ENCODE assay signal across 9 mouse cellular contexts in genomic region chr11:101083083-101083697, GRCm38 (mm10). TPM values are rescaled to one million over a fixed set of nuclear protein-coding genes. Genes with fewer than 3 reads are reported as not detected.
DNase-seq lines count a peak whose midpoint lies in the region; ATAC-seq and TF ChIP-seq lines count a peak whose summit lies in the region.
"Had no signal": no experiment of that assay in that cellular context is flagged by ENCODE, and none has a peak within 500 bp of the region (broad histone marks: within the 10 kb centered on the region; RNA-seq: fewer than 3 reads in every experiment).

No protein-coding gene starts in this region.

- no peak for ATAC-seq in heart, embryonic 16.5 days (replicated peaks; ENCODE audit: extremely low read depth, insufficient read depth, low FRiP score)
- ATAC-seq in limb, embryonic 11.5 days (ENCODE audit: insufficient number of reproducible peaks, low FRiP score, low TSS enrichment, low read depth), result 0 out of 2 replicates have a peak, but pooled peaks have one; percentile 11
- ATAC-seq in neural tube, embryonic 14.5 days (ENCODE audit: low read depth), result no peak

- peak; percentile 39 to 64 for DNase-seq in cerebellum, postnatal 14 days
- DNase-seq in cerebellum, postnatal 4 days (ENCODE audit: low spot score in 2 of 2), result no peak
- DNase-seq in ES-E14 (ENCODE audit: low read depth, low spot score), result no peak
- no peak for DNase-seq in limb, embryonic 11.5 days (ENCODE audit: low spot score)
- no peak for DNase-seq in embryo, embryonic 10 days (ENCODE audit: low spot score)
- DNase-seq in right cerebral cortex, postnatal 4 days, result no peak

- peaks cover 10% of the 10 kb centered on the region; the same call in 1 of the 2 replicates for H3K36me3 ChIP-seq in ES-E14 (ENCODE audit: control insufficient read depth, insufficient read depth, low read length, poor library complexity, severe bottlenecking)
- H3K36me3 ChIP-seq in heart, embryonic 16.5 days (ENCODE audit: control insufficient read depth, insufficient read depth), result peaks cover 2% of the 10 kb centered on the region; the same call in 1 of the 2 replicates
- H3K36me3 ChIP-seq in limb, embryonic 11.5 days (ENCODE audit: control insufficient read depth, insufficient read depth, low read length), result no peaks in the 10 kb centered on the region
- H3K36me3 ChIP-seq in neural tube, embryonic 14.5 days (ENCODE audit: control insufficient read depth, insufficient read depth, low read length), result 0 out of 2 replicates have a peak, but pooled peaks cover 4% of the 10 kb centered on the region

- peak overlapping the region; percentile 83 to 89 for H3K4me3 ChIP-seq in ES-E14 (ENCODE audit: insufficient read depth in 1 of 2, low read depth in 1 of 2, low read length in 2 of 2, poor library complexity in 1 of 2, severe bottlenecking in 1 of 2)
- H3K4me3 ChIP-seq in heart, embryonic 16.5 days (ENCODE audit: low read length), result peak overlapping the region; percentile 83
- peak overlapping the region; percentile 82 for H3K4me3 ChIP-seq in limb, embryonic 11.5 days (ENCODE audit: low read depth, low read length)
- peak overlapping the region; percentile 78 for H3K4me3 ChIP-seq in neural tube, embryonic 14.5 days (ENCODE audit: low read depth, low read length)

- H3K9ac ChIP-seq in ES-E14 (ENCODE audit: insufficient read depth, low read depth, low read length, poor library complexity, severe bottlenecking), result peak overlapping the region; percentile 96
- peak overlapping the region; percentile 90 for H3K9ac ChIP-seq in heart, embryonic 16.5 days (ENCODE audit: low read length)
- peak overlapping the region; percentile 90 for H3K9ac ChIP-seq in limb, embryonic 11.5 days (ENCODE audit: low read length)
- peak overlapping the region; percentile 85 for H3K9ac ChIP-seq in neural tube, embryonic 14.5 days (replicated peaks; ENCODE audit: low read depth, low read length)

- 30% methylated on average over 19 of the region's 19 CpGs for WGBS in heart, embryonic 16.5 days
- 40% methylated on average over 19 of the region's 19 CpGs for WGBS in limb, embryonic 11.5 days
- 32% methylated on average over 19 of the region's 19 CpGs for WGBS in neural tube, embryonic 14.5 days

- peaks cover 26% of the 10 kb centered on the region for H3K27me3 ChIP-seq in heart, embryonic 16.5 days (ENCODE audit: control insufficient read depth, insufficient read depth, low read length)
- peaks cover 35% of the 10 kb centered on the region for H3K27me3 ChIP-seq in limb, embryonic 11.5 days (ENCODE audit: control insufficient read depth, insufficient read depth, low read length)
- H3K27me3 ChIP-seq in neural tube, embryonic 14.5 days (ENCODE audit: control insufficient read depth, insufficient read depth, low read length), result peaks cover 18% of the 10 kb centered on the region

- H3K4me1 ChIP-seq in ES-E14 (ENCODE audit: control insufficient read depth in 2 of 2, insufficient read depth in 2 of 2, low read length in 2 of 2, poor library complexity in 1 of 2), result peaks cover 3 to 9% of the 10 kb centered on the region in 2 experiments; a peak in 2 of 4 replicates
- H3K4me1 ChIP-seq in heart, embryonic 16.5 days (ENCODE audit: control insufficient read depth, insufficient read depth, low read length), result peaks cover 32% of the 10 kb centered on the region
- H3K4me1 ChIP-seq in limb, embryonic 11.5 days (ENCODE audit: control insufficient read depth, insufficient read depth, low read length), result peaks cover 21% of the 10 kb centered on the region
- H3K4me1 ChIP-seq in neural tube, embryonic 14.5 days (ENCODE audit: control insufficient read depth, insufficient read depth, low read length), result peaks cover 27% of the 10 kb centered on the region

- peak overlapping the region; percentile 97 for H3K4me2 ChIP-seq in heart, embryonic 16.5 days (ENCODE audit: low read depth, low read length)
- peak overlapping the region; percentile 96 for H3K4me2 ChIP-seq in limb, embryonic 11.5 days (ENCODE audit: low read depth, severe bottlenecking)
- peak overlapping the region; percentile 100 for H3K4me2 ChIP-seq in neural tube, embryonic 14.5 days (ENCODE audit: low read depth, low read length)

- H3K27ac ChIP-seq in ES-E14 (ENCODE audit: insufficient read depth, low read depth, low read length, poor library complexity, severe bottlenecking), result peak overlapping the region; percentile 15; the same call in 1 of the 2 replicates
- peak overlapping the region; percentile 92 for H3K27ac ChIP-seq in heart, embryonic 16.5 days (ENCODE audit: low read length)
- H3K27ac ChIP-seq in limb, embryonic 11.5 days (replicated peaks; ENCODE audit: low read depth, low read length), result no peak overlapping the region; the same call in 1 of the 2 replicates
- peak overlapping the region; percentile 86 for H3K27ac ChIP-seq in neural tube, embryonic 14.5 days (ENCODE audit: low read depth, low read length)

- in situ Hi-C loops in ES-E14 (cut with MboI; ENCODE audit: low sequenced_read_pairs in 2 of 2, unreplicated experiment in 2 of 2), result no loop called here

- H3K9me3 ChIP-seq in ES-E14 (ENCODE audit: control insufficient read depth, insufficient read depth, low read depth, low read length), result no peaks in the 10 kb centered on the region
- H3K9me3 ChIP-seq in heart, embryonic 16.5 days (replicated peaks; ENCODE audit: control insufficient read depth, low read length), result no peaks in the 10 kb centered on the region
- no peaks in the 10 kb centered on the region for H3K9me3 ChIP-seq in limb, embryonic 11.5 days (ENCODE audit: control insufficient read depth, low read length)
- no peaks in the 10 kb centered on the region for H3K9me3 ChIP-seq in neural tube, embryonic 14.5 days (ENCODE audit: control insufficient read depth, low read length)

TF ChIP-seq in ES-E14, 5 proteins besides CTCF, POLR2A, EP300 and RAD21:
- no peak for TF ChIP-seq HCFC1 (IDR thresholded peaks at IDR 0.05; ENCODE audit: borderline replicate concordance, insufficient read depth, low read length)
- no peak for TF ChIP-seq CHD2 (IDR thresholded peaks at IDR 0.05; ENCODE audit: low read depth, low read length)
- TF ChIP-seq ZNF384 (IDR thresholded peaks at IDR 0.05; ENCODE audit: low read depth, low read length), result no peak
- no peak for TF ChIP-seq MAFK (IDR thresholded peaks at IDR 0.05; ENCODE audit: insufficient read depth, low read depth, low read length)
- no peak for TF ChIP-seq ZC3H11A (IDR thresholded peaks at IDR 0.05; ENCODE audit: borderline replicate concordance, low read depth, low read length)

RNA-seq across cellular contexts. Expression of gene Coasy, which starts 0.8 kb away (rescaled TPM):
- total RNA-seq in ES-E14 (2012; rRNA removed), result 21.9 and 22.9 TPM in 2 replicates
- 29.9 and 30.0 TPM in 2 replicates for polyA plus RNA-seq in heart, embryonic 16.5 days (2015; fragmentation: Nextera tagmentation; extraction: Ambion mirVana)
- 40.5 and 49.4 TPM in 2 replicates for polyA plus RNA-seq in limb, embryonic 11.5 days (2014; fragmentation: Nextera tagmentation; extraction: Ambion mirVana)
- polyA plus RNA-seq in neural tube, embryonic 14.5 days (2014; fragmentation: Nextera tagmentation; extraction: Ambion mirVana), result 38.3 and 39.2 TPM in 2 replicates

RNA-seq across cellular contexts. Expression of gene Mlx, which starts 3.9 kb away (rescaled TPM):
- total RNA-seq in ES-E14 (2012; rRNA removed), result 30.7 and 42.0 TPM in 2 replicates
- polyA plus RNA-seq in heart, embryonic 16.5 days (2015; fragmentation: Nextera tagmentation; extraction: Ambion mirVana), result 38.6 and 41.7 TPM in 2 replicates
- polyA plus RNA-seq in limb, embryonic 11.5 days (2014; fragmentation: Nextera tagmentation; extraction: Ambion mirVana), result 40.6 and 48.9 TPM in 2 replicates
- 84.6 and 95.7 TPM in 2 replicates for polyA plus RNA-seq in neural tube, embryonic 14.5 days (2014; fragmentation: Nextera tagmentation; extraction: Ambion mirVana)

RNA-seq across cellular contexts. Expression of gene Hsd17b1, which starts 5.0 kb away (rescaled TPM):
- 2.4 and 3.4 TPM in 2 replicates for total RNA-seq in ES-E14 (2012; rRNA removed)
- 0.21 and 0.28 TPM in 2 replicates for polyA plus RNA-seq in heart, embryonic 16.5 days (2015; fragmentation: Nextera tagmentation; extraction: Ambion mirVana)
- 0.15 TPM in 1 of 2 replicates, not detected in the other for polyA plus RNA-seq in limb, embryonic 11.5 days (2014; fragmentation: Nextera tagmentation; extraction: Ambion mirVana)
- 0.35 TPM in 1 of 2 replicates, not detected in the other for polyA plus RNA-seq in neural tube, embryonic 14.5 days (2014; fragmentation: Nextera tagmentation; extraction: Ambion mirVana)
- total RNA-seq: hematopoietic stem cell, adult 5-6 weeks had no signal

RNA-seq across cellular contexts. Expression of gene Psmc3ip, which starts 12.0 kb away (rescaled TPM):
- total RNA-seq in ES-E14 (2012; rRNA removed), result 20.6 and 31.5 TPM in 2 replicates
- polyA plus RNA-seq in heart, embryonic 16.5 days (2015; fragmentation: Nextera tagmentation; extraction: Ambion mirVana), result 22.6 and 25.7 TPM in 2 replicates
- 71.1 and 71.6 TPM in 2 replicates for polyA plus RNA-seq in limb, embryonic 11.5 days (2014; fragmentation: Nextera tagmentation; extraction: Ambion mirVana)
- polyA plus RNA-seq in neural tube, embryonic 14.5 days (2014; fragmentation: Nextera tagmentation; extraction: Ambion mirVana), result 17.0 and 19.0 TPM in 2 replicates

RNA-seq across cellular contexts. Expression of gene Naglu, which starts 13.4 kb away (rescaled TPM):
- 4.7 and 9.2 TPM in 2 replicates for total RNA-seq in ES-E14 (2012; rRNA removed)
- 11.5 and 13.1 TPM in 2 replicates for polyA plus RNA-seq in heart, embryonic 16.5 days (2015; fragmentation: Nextera tagmentation; extraction: Ambion mirVana)
- polyA plus RNA-seq in limb, embryonic 11.5 days (2014; fragmentation: Nextera tagmentation; extraction: Ambion mirVana), result 5.2 and 5.3 TPM in 2 replicates
- polyA plus RNA-seq in neural tube, embryonic 14.5 days (2014; fragmentation: Nextera tagmentation; extraction: Ambion mirVana), result 7.0 and 9.8 TPM in 2 replicates

Comparison
In these comparisons a context has a peak if more than half of its experiments do, and no peak if none do; other contexts are left out.
1. DNase-seq: peak in cerebellum, postnatal 14 days (2 of 2); none in cerebellum, postnatal 4 days (0 of 2), ES-E14 (single experiment), limb, embryonic 11.5 days (single experiment), embryo, embryonic 10 days (single experiment) and right cerebral cortex, postnatal 4 days (single experiment).
2. Peak in every context shown above with its lines, with median percentiles within 50 percentile points of each other: H3K4me3 ChIP-seq, H3K9ac ChIP-seq and H3K4me2 ChIP-seq.